Mouse (Mus musculus): Measurements from ENCODE around the gene Hist1h2bk. TPM values are rescaled to one million over a fixed set of nuclear protein-coding genes. Genes with fewer than 3 reads are reported as not detected.
A peak's percentile ranks its signal among the peaks of the same experiment; 100 is the strongest.

The Hist1h2bk gene
- polyA plus RNA-seq, 1 experiment from 2014 or later, result 4.6 TPM

DNA sequence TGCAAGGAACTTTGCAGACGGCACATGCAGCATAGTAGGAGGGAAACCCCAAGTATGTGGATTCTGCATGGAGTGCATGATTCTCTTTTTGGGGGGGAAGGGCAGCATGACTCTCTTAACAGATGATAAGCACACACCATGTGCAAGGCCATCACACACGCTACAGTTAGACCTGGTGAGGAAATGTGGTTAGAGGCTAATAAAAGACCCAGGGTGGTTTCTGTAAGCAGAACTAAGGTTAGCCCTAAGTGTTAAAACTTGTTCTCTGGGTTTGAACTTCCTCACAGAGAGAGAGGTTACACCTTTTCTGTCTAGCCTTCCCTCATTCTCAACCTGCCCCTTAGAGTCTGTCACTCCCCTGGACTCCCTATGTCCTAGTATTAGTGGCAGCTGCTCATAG, 34.3 kb upstream of the Hist1h2bk start:
- Histone ChIP-seq H3K4me3 (no peak overlapping the region), H3K36me3 (no peaks in the 10 kb centered on the region), H3K9me3 (no peaks in the 10 kb centered on the region), H3K27ac (replicated peaks) (no peak overlapping the region), H3K9ac (replicated peaks) (no peak overlapping the region), H3K27me3 (peaks cover 100% of the 10 kb centered on the region), H3K4me2 (replicated peaks) (no peak overlapping the region), H3K4me1 (peaks cover 20% of the 10 kb centered on the region)
- ATAC-seq (replicated peaks), result no peak
- 70% methylated on average over 2 of the region's 2 CpGs for WGBS

DNA sequence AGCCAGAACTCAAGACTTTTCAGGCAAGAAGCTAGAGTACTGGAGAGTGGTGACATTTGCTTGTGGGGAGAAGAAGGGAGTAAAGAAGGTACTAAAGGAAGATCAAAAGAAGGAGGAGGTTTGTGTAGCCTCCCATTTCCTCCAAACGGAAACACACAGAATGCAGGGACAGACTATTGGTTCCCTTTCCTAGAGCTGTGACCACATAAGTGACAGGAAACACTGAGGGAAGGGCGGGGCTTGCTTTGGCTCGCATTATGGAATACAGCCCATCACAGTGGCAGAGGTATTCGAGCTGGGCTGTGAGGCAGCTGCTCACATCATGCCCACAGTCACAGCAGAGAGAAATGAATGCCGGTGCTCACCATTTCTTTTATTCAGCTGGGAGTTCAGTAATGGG, 33.8 kb upstream of the Hist1h2bk start:
- Histone ChIP-seq H3K9me3 (no peaks in the 10 kb centered on the region), H3K27ac (replicated peaks) (no peak overlapping the region), H3K4me1 (peaks cover 22% of the 10 kb centered on the region), H3K36me3 (no peaks in the 10 kb centered on the region), H3K27me3 (peaks cover 100% of the 10 kb centered on the region), H3K9ac (replicated peaks) (no peak overlapping the region), H3K4me2 (replicated peaks) (no peak overlapping the region), H3K4me3 (no peak overlapping the region)
- 29% methylated on average over 5 of the region's 5 CpGs for WGBS
- ATAC-seq (replicated peaks), result no peak

DNA sequence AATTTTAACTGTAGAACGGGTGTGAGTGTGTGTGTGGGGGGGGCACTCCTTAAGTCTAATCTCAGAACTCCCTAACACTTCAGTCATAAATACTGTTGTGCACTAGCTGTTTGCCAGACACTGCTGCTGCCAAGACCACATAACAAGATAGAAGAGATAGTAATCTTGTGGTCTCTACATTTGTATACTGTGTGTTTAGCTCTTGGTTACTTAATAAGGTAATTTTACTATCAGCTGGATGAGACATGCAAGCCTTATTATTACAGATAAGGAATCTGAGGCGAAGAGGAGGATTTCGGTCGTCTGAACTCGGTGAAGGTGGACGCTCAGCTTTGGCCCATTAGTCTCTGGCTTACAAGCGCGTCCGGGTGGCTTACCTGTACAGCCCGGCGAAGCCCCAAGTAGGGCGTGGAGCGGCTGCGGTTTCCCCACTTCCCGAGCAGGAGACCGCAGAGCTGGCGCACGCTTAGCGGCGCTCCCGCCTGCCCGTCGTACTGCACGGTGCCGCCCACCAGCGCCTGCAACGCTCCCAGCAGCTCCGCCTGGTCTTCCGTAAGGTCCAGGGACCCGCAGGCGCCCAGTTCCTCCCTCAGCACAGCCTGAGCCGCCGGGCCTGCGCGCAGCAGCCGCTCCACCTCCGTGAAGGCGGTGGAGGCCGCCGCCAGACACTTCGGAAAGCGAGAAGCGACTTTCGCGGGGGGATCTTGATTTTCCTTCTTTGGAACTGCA, 29.9 kb upstream of the Hist1h2bk start:
- Histone ChIP-seq H3K4me2 (replicated peaks) (peak overlapping the region; percentile 96), H3K4me1 (peaks cover 19% of the 10 kb centered on the region), H3K27me3 (peaks cover 99% of the 10 kb centered on the region), H3K36me3 (no peaks in the 10 kb centered on the region), H3K27ac (replicated peaks) (no peak overlapping the region), H3K9ac (replicated peaks) (peak overlapping the region; percentile 29; the same call in 1 of the 2 replicates), H3K4me3 (peak overlapping the region; percentile 49), H3K9me3 (no peaks in the 10 kb centered on the region)
- under 1% methylated on average over 45 of the region's 45 CpGs for WGBS
- ATAC-seq (replicated peaks), result peak; percentile 74

DNA sequence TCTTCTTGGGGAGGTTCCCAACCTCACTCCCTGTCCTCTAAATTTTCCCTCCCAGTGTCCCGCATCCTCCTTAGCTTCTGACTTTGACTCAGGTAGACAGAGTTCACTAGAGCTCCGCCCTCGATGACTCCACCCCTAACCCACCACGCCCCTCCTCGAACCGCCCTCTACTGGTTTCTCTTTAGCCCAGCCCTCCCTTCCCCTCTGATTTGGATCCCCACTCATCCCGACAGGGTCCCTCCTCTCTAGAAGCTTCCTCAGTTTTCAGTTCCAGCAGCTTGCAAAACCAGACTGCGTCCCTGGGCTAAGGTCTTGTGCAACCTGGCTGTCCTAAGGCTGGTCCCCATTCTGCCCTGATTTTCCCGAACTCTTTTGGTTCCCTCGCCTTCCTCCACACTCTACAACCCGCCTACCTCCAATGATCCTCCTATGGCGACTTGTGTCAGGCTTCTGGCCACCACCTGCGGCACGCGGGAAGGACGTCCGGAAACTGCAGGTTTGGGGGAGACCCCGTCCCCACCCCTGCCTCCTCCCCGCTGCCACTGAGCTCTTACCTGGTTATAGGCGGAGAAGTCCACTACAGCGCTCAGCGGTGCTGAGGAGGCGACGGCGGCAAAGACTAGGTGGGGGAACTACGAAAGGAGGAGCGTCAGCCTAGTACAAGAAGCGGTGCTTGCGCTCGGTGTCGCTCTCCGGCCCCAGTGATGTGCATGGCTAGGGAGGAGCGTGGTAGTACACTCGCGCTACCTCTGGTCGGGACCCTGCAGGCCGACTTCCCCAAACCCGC, 29.1 kb upstream of the Hist1h2bk start:
- no peak overlapping the region for H3K27ac ChIP-seq (replicated peaks)
- H3K9ac ChIP-seq (replicated peaks), result no peak overlapping the region
- peaks cover 19% of the 10 kb centered on the region for H3K4me1 ChIP-seq
- peak overlapping the region; percentile 96 for H3K4me2 ChIP-seq (replicated peaks)
- WGBS, result under 1% methylated on average over 38 of the region's 38 CpGs
- H3K4me3 ChIP-seq, result peak overlapping the region; percentile 49
- peak; percentile 75; the same call in 1 of the 2 replicates for ATAC-seq (replicated peaks)
- peaks cover 97% of the 10 kb centered on the region for H3K27me3 ChIP-seq
- H3K36me3 ChIP-seq, result no peaks in the 10 kb centered on the region
- H3K9me3 ChIP-seq, result no peaks in the 10 kb centered on the region

DNA sequence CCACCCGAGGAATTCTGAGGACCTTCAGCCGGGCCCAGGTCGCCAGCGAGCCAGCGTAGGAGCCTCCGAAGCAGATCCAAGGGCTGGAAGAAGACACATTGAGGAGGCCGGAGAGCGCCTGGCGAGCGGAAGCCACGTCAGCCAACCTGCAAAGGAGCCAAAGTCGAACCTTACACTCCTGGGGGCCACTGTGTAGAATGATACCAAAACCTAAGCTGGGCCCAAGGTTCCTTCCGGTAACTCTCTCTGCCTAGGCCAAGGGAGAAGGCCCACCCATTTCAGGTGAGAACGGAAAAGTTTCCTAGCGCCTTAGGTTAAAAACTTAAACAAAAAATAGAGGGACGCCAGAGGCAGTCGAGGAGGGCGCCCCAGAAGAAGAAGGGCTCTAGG, 28.6 kb upstream of the Hist1h2bk start:
- Histone ChIP-seq H3K9ac (replicated peaks) (no peak overlapping the region), H3K4me3 (peak overlapping the region; percentile 49), H3K27me3 (peaks cover 95% of the 10 kb centered on the region), H3K4me1 (peaks cover 19% of the 10 kb centered on the region), H3K4me2 (replicated peaks) (peak overlapping the region; percentile 96), H3K9me3 (no peaks in the 10 kb centered on the region), H3K27ac (replicated peaks) (no peak overlapping the region), H3K36me3 (no peaks in the 10 kb centered on the region)
- ATAC-seq (replicated peaks), result no peak
- 3% methylated on average over 18 of the region's 18 CpGs for WGBS

DNA sequence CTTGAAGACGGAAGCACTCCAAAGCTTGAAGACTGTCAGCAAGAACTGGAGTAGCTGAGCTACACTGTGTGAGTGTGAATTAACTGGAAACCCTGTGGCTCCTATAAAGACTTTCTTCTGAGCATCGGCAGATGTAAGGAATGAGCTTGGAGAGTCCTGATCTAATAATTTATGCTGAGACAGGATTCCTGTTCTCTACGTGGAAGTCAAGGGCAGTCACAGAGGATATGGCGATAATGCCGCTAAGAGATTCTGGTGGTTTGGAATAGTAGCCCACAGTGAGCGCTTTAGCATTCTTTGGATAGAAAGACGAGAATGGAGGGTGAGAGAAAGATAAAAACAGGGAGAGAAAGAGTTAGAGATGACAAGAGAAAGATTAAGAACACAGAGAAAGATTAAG, 27.8 kb upstream of the Hist1h2bk start:
- no peak overlapping the region for H3K4me3 ChIP-seq
- H3K9ac ChIP-seq (replicated peaks), result no peak overlapping the region
- ATAC-seq (replicated peaks), result no peak
- H3K27me3 ChIP-seq, result peaks cover 94% of the 10 kb centered on the region
- no peak overlapping the region for H3K27ac ChIP-seq (replicated peaks)
- no peak overlapping the region for H3K4me2 ChIP-seq (replicated peaks)
- 51% methylated on average over 7 of the region's 7 CpGs for WGBS
- peaks cover 19% of the 10 kb centered on the region for H3K4me1 ChIP-seq
- no peaks in the 10 kb centered on the region for H3K9me3 ChIP-seq
- no peaks in the 10 kb centered on the region for H3K36me3 ChIP-seq

DNA sequence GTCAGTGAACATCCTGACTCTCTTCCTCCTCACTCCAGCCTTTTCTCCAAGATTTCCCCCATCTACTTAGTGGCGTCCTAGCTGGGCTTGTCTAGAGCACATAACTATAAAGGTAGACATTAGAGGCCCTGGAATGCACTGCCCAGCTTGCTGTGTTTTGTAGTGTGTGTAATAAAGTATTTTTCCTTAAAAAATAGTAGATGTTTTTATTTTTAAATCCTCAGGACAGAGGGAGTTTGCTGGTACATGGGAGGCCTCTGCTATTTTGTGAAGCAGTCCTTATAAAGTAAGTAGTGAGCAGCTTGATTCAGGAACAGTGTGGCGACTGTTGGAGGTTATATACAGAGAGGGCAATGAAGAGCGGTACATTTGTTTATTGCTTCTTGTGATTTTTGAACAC, 27.0 kb upstream of the Hist1h2bk start:
- H3K27me3 ChIP-seq, result peaks cover 92% of the 10 kb centered on the region
- no peak overlapping the region for H3K27ac ChIP-seq (replicated peaks)
- H3K36me3 ChIP-seq, result no peaks in the 10 kb centered on the region
- H3K9ac ChIP-seq (replicated peaks), result no peak overlapping the region
- no peak for ATAC-seq (replicated peaks)
- 72% methylated on average over 3 of the region's 3 CpGs for WGBS
- H3K9me3 ChIP-seq, result no peaks in the 10 kb centered on the region
- peaks cover 19% of the 10 kb centered on the region for H3K4me1 ChIP-seq
- no peak overlapping the region for H3K4me2 ChIP-seq (replicated peaks)
- no peak overlapping the region for H3K4me3 ChIP-seq

DNA sequence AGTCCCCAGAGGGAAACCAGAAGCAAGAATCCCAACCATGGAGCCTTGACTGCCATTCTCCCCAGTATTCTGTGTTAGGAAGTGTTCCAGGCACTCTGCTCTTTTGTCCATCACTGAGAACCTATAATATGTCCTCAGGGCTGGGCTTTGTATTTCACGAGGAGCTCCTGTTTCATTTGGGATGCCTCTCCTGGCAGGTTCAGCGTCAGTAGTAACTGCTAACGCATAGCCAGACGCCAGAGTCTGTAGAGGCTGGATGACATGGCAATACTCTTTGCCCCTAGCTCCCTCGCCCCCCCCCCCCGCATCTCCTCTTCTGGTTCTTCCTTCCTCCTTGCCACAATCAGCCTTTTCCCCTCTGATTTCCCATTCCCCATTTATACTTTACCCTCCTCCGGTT, 26.0 kb upstream of the Hist1h2bk start, which contains the start of gene Prss16:
Prss16 (minus strand) TSS at position 101 of the 400 bp plus-strand sequence.
- no peak within 1 kb of the TSS for H3K9ac ChIP-seq (replicated peaks)
- no peaks in the 10 kb centered on the region for H3K9me3 ChIP-seq
- no peak for ATAC-seq (replicated peaks)
- no peak within 1 kb of the TSS for H3K4me2 ChIP-seq (replicated peaks)
- no peak within 1 kb of the TSS for H3K4me3 ChIP-seq
- 46% methylated on average over 7 of the region's 7 CpGs for WGBS
- no peak within 1 kb of the TSS for H3K27ac ChIP-seq (replicated peaks)
- peaks cover 91% of the 10 kb centered on the region for H3K27me3 ChIP-seq
- H3K36me3 ChIP-seq, result no peaks in the 10 kb centered on the region
- H3K4me1 ChIP-seq, result peaks cover 23% of the 10 kb centered on the region

DNA sequence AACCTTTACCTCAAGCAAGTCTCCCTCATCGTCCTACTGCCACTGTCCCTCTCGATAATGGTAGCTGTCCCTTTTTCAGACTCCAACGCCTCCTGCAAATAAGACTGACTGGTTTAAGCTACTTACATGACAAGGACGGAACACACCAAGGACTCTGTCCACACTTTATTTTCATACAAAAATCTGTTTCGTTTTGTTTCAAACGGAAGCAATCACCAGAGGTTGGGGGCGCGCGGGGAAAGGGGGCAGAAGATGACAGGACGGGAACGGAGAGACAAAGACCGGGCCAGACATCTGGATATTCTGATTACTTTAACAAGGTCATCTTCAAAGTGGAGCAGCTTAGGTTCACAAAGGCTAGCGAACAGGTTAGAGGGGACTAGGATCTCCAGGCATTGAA, 22.0 kb upstream of the Hist1h2bk start:
- 0 out of 2 replicates have a peak, but pooled peaks cover 3% of the 10 kb centered on the region for H3K9me3 ChIP-seq
- H3K27me3 ChIP-seq, result peaks cover 81% of the 10 kb centered on the region
- 20% methylated on average over 13 of the region's 13 CpGs for WGBS
- no peak overlapping the region for H3K4me2 ChIP-seq (replicated peaks)
- ATAC-seq (replicated peaks), result no peak
- no peak overlapping the region; the same call in 1 of the 2 replicates for H3K9ac ChIP-seq (replicated peaks)
- no peaks in the 10 kb centered on the region for H3K36me3 ChIP-seq
- H3K4me3 ChIP-seq, result no peak overlapping the region
- 0 out of 2 replicates have a peak, but pooled peaks cover 6% of the 10 kb centered on the region for H3K4me1 ChIP-seq
- H3K27ac ChIP-seq (replicated peaks), result no peak overlapping the region

DNA sequence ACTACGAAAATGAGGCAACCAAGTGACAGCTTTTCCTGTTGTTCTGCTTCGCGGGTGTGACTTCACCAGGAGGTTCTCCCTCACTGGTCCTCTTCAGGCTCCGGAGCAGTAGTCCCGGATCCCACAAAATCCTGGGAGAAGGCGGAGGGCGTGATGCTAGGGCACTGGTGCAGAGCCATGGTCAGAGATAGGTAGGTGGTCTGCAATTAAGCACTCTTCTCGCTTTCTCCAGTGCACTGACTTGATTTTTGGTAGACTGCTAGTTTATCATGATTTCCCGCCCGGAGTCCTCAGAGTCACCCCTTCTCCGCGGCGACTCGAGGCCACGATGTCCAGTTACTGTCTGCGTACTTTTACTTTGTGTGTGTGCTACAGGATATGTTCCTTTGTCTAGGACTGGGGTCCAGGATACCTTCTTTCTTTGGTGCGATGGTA, 21.2 kb upstream of the Hist1h2bk start:
- H3K4me1 ChIP-seq, result 0 out of 2 replicates have a peak, but pooled peaks cover 6% of the 10 kb centered on the region
- WGBS, result 15% methylated on average over 17 of the region's 17 CpGs
- peaks cover 81% of the 10 kb centered on the region for H3K27me3 ChIP-seq
- H3K9me3 ChIP-seq, result 0 out of 2 replicates have a peak, but pooled peaks cover 3% of the 10 kb centered on the region
- no peak overlapping the region for H3K27ac ChIP-seq (replicated peaks)
- H3K36me3 ChIP-seq, result no peaks in the 10 kb centered on the region
- ATAC-seq (replicated peaks), result no peak
- H3K4me3 ChIP-seq, result 0 out of 2 replicates have a peak overlapping the region, but pooled peaks have one; percentile 2
- H3K9ac ChIP-seq (replicated peaks), result no peak overlapping the region
- no peak overlapping the region for H3K4me2 ChIP-seq (replicated peaks)

DNA sequence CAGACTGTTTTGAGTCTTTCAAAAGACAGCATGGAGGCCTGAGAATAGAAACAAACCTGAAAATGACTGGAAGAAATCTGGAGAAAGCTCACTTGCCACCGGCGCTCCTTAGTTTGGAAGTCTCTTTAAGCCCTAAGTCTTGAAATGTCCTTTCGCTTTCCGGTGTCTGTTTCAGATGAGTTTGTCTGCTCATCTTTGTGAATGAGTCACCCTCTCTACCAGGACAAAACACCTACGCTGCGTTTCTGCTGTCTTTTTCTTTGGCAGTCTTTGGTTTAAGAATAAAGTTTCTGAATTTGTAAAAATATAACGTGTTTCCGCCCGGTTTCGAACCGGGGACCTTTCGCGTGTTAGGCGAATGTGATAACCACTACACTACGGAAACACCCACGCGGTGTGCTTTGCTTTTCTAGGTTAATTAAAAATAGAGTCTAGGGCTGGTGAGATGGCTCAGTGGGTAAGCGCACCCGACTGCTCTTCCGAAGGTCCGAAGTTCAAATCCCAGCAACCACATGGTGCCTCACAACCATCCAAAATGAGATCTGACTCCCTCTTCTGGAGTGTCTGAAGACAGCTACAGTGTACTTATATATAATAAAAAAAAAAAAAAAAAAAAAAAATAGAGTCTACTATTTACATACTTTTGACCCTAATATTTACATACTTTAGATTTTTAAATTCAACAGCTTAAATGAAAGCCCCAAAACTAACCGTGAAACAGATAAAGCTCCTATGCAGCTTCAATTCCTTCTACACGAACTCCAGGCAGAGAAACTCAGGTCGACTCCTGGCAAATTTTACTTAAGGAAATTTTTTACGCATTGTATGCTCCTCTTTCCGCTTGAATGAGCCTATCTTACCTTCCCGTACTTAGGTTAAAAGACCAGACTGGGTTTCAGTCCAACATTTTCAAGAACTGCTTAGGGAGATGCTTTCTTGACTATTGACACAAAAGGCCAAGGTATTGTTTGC, 19.9 kb upstream of the Hist1h2bk start:
- Histone ChIP-seq H3K4me3 (no peak overlapping the region), H3K4me1 (peaks cover 18% of the 10 kb centered on the region), H3K27ac (replicated peaks) (no peak overlapping the region), H3K9me3 (0 out of 2 replicates have a peak, but pooled peaks cover 3% of the 10 kb centered on the region), H3K9ac (replicated peaks) (no peak overlapping the region), H3K27me3 (peaks cover 80% of the 10 kb centered on the region), H3K36me3 (no peaks in the 10 kb centered on the region), H3K4me2 (replicated peaks) (no peak overlapping the region)
- 14% methylated on average over 27 of the region's 27 CpGs for WGBS
- ATAC-seq (replicated peaks), result peak; percentile 67; the same call in 1 of the 2 replicates
